Mouse (Mus musculus) liver, embryonic 11.5 days (tissue): Measurements from ENCODE around the gene Pik3c2g. TPM values are rescaled to one million over a fixed set of nuclear protein-coding genes. Genes with fewer than 3 reads are reported as not detected.

ENCODE experiments used
- ATAC-seq: fragments of 200-750 bp; cut with Nextera tagmentation; replicated peaks from 2 replicates; pipeline ENCODE4 v1.8.0; 2017; ENCODE audit warnings: moderate number of reproducible peaks, mild to moderate bottlenecking, moderate TSS enrichment, moderate library complexity; ENCODE audit not compliant: low FRiP score
- DNase-seq: peaks from one replicate; pipeline ENCODE4 v3.0.0-alpha.2; 2017; ENCODE audit warnings: low spot score
- H3K27ac ChIP-seq: fragments of 300-500 bp; sonication (generic); 2 replicates; pipeline ENCODE4 v1.5.1; 2014; ENCODE audit warnings: mild to moderate bottlenecking, low read depth, low read length, control low read depth
- H3K27me3 ChIP-seq: fragments of 300-500 bp; sonication (generic); replicated peaks from 2 replicates; pipeline ENCODE4 v1.6.1; 2014; ENCODE audit warnings: low read length, mixed read lengths; ENCODE audit not compliant: control insufficient read depth, insufficient read depth
- H3K36me3 ChIP-seq: fragments of 300-500 bp; sonication (generic); 2 replicates; pipeline ENCODE4 v1.6.1; 2014; ENCODE audit warnings: mild to moderate bottlenecking, low read length, moderate library complexity, mixed read lengths; ENCODE audit not compliant: control insufficient read depth, insufficient read depth
- H3K4me1 ChIP-seq: fragments of 300-500 bp; sonication (generic); replicated peaks from 2 replicates; pipeline ENCODE4 v1.6.1; 2014; ENCODE audit warnings: low read length, mixed read lengths; ENCODE audit not compliant: control insufficient read depth, insufficient read depth
- H3K4me2 ChIP-seq: fragments of 300-500 bp; sonication (generic); 2 replicates; pipeline ENCODE4 v1.6.1; 2014; ENCODE audit warnings: mild to moderate bottlenecking, control low read depth, moderate library complexity
- H3K4me3 ChIP-seq: fragments of 300-500 bp; sonication (generic); 2 replicates; pipeline ENCODE4 v1.5.1; 2014; ENCODE audit warnings: low read depth, low read length, control low read depth
- H3K9ac ChIP-seq: fragments of 300-500 bp; sonication (generic); 2 replicates; pipeline ENCODE4 v1.6.1; 2014; ENCODE audit warnings: low read depth, low read length, control low read depth
- H3K9me3 ChIP-seq: fragments of 300-500 bp; sonication (generic); 2 replicates; pipeline ENCODE4 v1.6.1; 2016; ENCODE audit warnings: low read length, inconsistent platforms, mixed read lengths; ENCODE audit not compliant: control insufficient read depth
- WGBS: fragments of 180-500 bp; shearing (Covaris S2); extraction: QIAGEN DNeasy Blood & Tissue Kit; methylation state at CpG from one replicate; pipeline ENCODE4 v1.1.7; 2014; 5-methylcytosine and 5-hydroxymethylcytosine counted together
- polyA plus RNA-seq: library from polyadenylated mRNA; unstranded; fragments of >200 nt; fragmentation: Nextera tagmentation; extraction: Ambion mirVana; gene quantifications from 2 replicates; pipeline ENCODE4 v1.2.1, GENCODE M21; 2014

The Pik3c2g gene
- polyA plus RNA-seq, 1 experiment from 2014 or later = 1.3 TPM

DNA sequence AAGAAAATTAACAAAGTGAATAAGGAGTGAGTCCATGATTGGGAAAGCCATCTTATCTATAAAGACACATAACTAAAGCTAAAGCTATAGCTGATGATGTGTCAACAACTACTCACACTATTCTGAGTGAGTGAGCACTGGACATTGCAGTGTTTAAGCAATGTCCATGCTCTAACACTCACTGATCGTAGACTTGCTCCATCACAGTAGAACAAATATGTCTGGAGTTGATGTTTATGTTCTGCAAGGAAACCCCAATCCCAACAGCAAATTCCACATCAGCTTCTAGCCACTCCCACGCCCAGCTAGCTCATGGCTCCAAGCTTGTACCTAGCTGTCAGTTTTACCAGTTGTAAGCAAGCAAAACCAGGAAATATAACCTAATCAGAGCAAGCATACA is 399.5 kb downstream of the Pik3c2g start:
- WGBS = 67% methylated on average over 2 of the region's 2 CpGs
- no peaks in the 10 kb centered on the region for H3K4me1 ChIP-seq
- no peak overlapping the region for H3K4me2 ChIP-seq
- no peak for DNase-seq
- H3K36me3 ChIP-seq = no peaks in the 10 kb centered on the region
- ATAC-seq = no peak
- no peak overlapping the region for H3K27ac ChIP-seq
- no peak overlapping the region for H3K4me3 ChIP-seq
- H3K27me3 ChIP-seq = no peaks in the 10 kb centered on the region
- H3K9ac ChIP-seq = no peak overlapping the region
- no peaks in the 10 kb centered on the region for H3K9me3 ChIP-seq

DNA sequence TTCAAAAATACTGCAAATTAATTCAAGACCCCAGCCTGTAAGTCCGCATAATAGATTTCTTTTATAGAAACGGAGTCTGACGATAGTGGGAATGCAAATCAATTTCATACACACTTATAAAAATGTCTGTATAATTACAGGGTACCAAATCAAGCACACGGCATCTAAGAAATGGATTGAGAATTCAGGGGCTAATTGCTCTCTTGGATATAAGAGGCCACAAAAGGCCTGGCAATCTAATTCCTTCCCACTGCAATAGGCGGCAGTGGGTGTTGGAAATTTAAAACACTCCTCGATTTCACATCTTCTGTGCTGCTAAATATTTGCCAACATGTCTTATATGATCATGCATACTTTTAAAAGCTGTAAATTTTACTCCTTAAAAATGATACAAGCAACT is 402.1 kb downstream of the Pik3c2g start:
- DNase-seq (no peak), ATAC-seq (no peak)
- H3K27ac ChIP-seq = no peak overlapping the region
- WGBS = 83% methylated on average over 6 of the region's 6 CpGs
- H3K9ac ChIP-seq = no peak overlapping the region
- H3K4me3 ChIP-seq = no peak overlapping the region
- H3K4me2 ChIP-seq = no peak overlapping the region
- H3K4me1 ChIP-seq = no peaks in the 10 kb centered on the region
- H3K9me3 ChIP-seq = no peaks in the 10 kb centered on the region
- H3K36me3 ChIP-seq = no peaks in the 10 kb centered on the region
- H3K27me3 ChIP-seq = no peaks in the 10 kb centered on the region

DNA sequence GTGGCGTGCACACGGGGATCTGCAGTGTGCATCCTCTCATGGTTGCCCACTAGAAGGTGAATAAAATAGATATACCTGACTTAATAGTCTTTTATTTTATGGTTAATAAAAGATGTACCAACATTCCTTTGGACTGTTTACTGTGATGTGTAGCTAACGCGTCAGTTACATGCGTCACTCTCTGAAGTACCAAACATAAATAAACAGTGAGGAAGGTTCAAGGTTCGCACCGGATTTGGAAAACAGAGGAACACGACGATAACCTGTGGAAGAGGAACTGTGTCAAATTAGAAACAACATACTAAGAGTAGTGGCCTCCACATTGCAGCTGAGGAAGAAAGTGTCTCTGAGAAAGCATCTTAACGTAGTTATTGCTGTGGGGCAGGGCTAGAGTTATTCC is 402.6 kb downstream of the Pik3c2g start:
- H3K9me3 ChIP-seq = no peaks in the 10 kb centered on the region
- no peak overlapping the region for H3K27ac ChIP-seq
- no peaks in the 10 kb centered on the region for H3K36me3 ChIP-seq
- H3K27me3 ChIP-seq = no peaks in the 10 kb centered on the region
- ATAC-seq = no peak
- WGBS = 81% methylated on average over 10 of the region's 10 CpGs
- H3K4me3 ChIP-seq = no peak overlapping the region
- H3K4me1 ChIP-seq = no peaks in the 10 kb centered on the region
- H3K9ac ChIP-seq = no peak overlapping the region
- no peak for DNase-seq
- H3K4me2 ChIP-seq = no peak overlapping the region

DNA sequence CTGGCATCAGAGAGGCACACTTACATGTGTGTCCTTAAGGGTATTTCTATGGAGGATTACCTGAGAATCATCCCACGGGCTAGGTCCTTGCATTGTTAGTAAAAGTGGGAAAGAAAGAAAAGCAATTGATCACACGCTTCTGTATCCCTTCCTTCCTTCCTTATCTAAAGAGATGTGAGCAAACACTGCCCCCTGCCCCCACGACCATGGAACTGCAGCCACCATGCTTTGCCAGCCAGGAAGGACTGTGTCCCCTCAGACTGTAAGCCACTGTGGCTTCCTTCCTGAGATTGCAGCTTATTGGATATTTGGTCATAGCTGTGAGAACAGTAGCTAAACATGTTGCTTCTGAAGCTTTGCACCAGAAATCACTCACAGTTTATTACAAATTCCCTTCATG is 418.2 kb downstream of the Pik3c2g start:
- Histone ChIP-seq H3K4me1 (no peaks in the 10 kb centered on the region), H3K27ac (no peak overlapping the region), H3K9me3 (peaks cover 2% of the 10 kb centered on the region; the same call in 1 of the 2 replicates), H3K27me3 (no peaks in the 10 kb centered on the region), H3K36me3 (no peaks in the 10 kb centered on the region), H3K4me2 (no peak overlapping the region), H3K9ac (no peak overlapping the region), H3K4me3 (no peak overlapping the region)
- 61% methylated on average over 3 of the region's 3 CpGs for WGBS
- DNase-seq (no peak), ATAC-seq (no peak)

Other genes with a start within 250 kb of the Pik3c2g start
- gene Rergl, start 85.2 kb upstream of the Pik3c2g start, polyA plus RNA-seq = not detected in 2 replicates